Mouse (Mus musculus): Measurements from ENCODE around the gene Rab4b.

DNA sequence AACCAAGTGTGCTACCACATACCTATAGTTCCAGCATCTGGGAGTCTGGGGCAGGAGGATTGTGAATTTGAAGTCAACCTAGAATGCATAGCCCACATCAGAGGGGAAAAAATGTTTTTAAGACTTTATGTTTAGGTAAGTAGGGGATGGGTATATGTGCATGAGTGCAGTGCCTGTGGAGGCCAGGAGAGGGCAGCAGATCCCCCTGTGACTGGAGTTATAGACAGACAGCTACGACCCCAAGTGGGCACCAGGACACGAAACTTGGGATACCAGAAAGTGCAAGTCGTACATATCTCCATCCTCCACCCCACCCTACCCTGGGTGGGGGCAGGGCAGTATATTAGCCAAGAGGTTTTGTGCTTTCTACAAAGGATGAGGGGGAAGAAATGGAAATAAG lies 6.3 kb upstream of the Rab4b start:
- TF ChIP-seq CTCF (IDR thresholded peaks at IDR 0.05; ENCODE audit: low read depth, low read length) = peak; percentile 48
- no peak for TF ChIP-seq POLR2A (IDR thresholded peaks at IDR 0.05; ENCODE audit: borderline replicate concordance, low read depth, low read length)
